Mouse (Mus musculus) lung, embryonic 16.5 days (tissue): ENCODE results near the gene Rbp3. TPM values are rescaled to one million over a fixed set of nuclear protein-coding genes. Genes with fewer than 3 reads are reported as not detected.
A peak's percentile ranks its signal among the peaks of the same experiment; 100 is the strongest.

ENCODE experiments used
- ATAC-seq: fragments of 200-750 bp; cut with Nextera tagmentation; 2 replicates; pipeline ENCODE4 v1.8.0; 2017; ENCODE audit warnings: low read depth, mild to moderate bottlenecking, moderate library complexity
- H3K27ac ChIP-seq: fragments of 300-500 bp; sonication (generic); 2 replicates; pipeline ENCODE4 v1.5.1; 2014; ENCODE audit warnings: mild to moderate bottlenecking, control low read depth, low read length
- H3K27me3 ChIP-seq: fragments of 300-500 bp; sonication (generic); 2 replicates; pipeline ENCODE4 v1.6.1; 2014; ENCODE audit warnings: low read depth, low read length, mixed read lengths; ENCODE audit not compliant: control insufficient read depth, insufficient read depth
- H3K36me3 ChIP-seq: fragments of 300-500 bp; sonication (generic); 2 replicates; pipeline ENCODE4 v1.6.1; 2014; ENCODE audit warnings: low read length; ENCODE audit not compliant: control insufficient read depth, insufficient read depth
- H3K4me1 ChIP-seq: fragments of 300-500 bp; sonication (generic); replicated peaks from 2 replicates; pipeline ENCODE4 v1.6.1; 2014; ENCODE audit warnings: low read length, mixed read lengths; ENCODE audit not compliant: control insufficient read depth, insufficient read depth
- H3K4me2 ChIP-seq: fragments of 300-500 bp; sonication (generic); 2 replicates; pipeline ENCODE4 v1.6.1; 2014; ENCODE audit warnings: low read depth, low read length, control low read depth
- H3K4me3 ChIP-seq: fragments of 300-500 bp; sonication (generic); 2 replicates; pipeline ENCODE4 v1.5.1; 2014; ENCODE audit warnings: mild to moderate bottlenecking, low read length, control low read depth
- H3K9ac ChIP-seq: fragments of 300-500 bp; sonication (generic); 2 replicates; pipeline ENCODE4 v1.6.1; 2014; ENCODE audit warnings: low read length, control low read depth
- H3K9me3 ChIP-seq: fragments of 300-500 bp; sonication (generic); 2 replicates; pipeline ENCODE4 v1.6.1; 2016; ENCODE audit warnings: low read length; ENCODE audit not compliant: control insufficient read depth
- WGBS: fragments of 180-500 bp; shearing (Covaris S2); extraction: QIAGEN DNeasy Blood & Tissue Kit; methylation state at CpG from one replicate; pipeline ENCODE4 v1.1.7; 2014; 5-methylcytosine and 5-hydroxymethylcytosine counted together
- polyA plus RNA-seq: library from polyadenylated mRNA; unstranded; fragments of >200 nt; fragmentation: Nextera tagmentation; extraction: Ambion mirVana; gene quantifications from 2 replicates; pipeline ENCODE4 v1.2.1, GENCODE M21; 2015

Rbp3 gene
- polyA plus RNA-seq, 1 experiment from 2014 or later, result not detected

DNA sequence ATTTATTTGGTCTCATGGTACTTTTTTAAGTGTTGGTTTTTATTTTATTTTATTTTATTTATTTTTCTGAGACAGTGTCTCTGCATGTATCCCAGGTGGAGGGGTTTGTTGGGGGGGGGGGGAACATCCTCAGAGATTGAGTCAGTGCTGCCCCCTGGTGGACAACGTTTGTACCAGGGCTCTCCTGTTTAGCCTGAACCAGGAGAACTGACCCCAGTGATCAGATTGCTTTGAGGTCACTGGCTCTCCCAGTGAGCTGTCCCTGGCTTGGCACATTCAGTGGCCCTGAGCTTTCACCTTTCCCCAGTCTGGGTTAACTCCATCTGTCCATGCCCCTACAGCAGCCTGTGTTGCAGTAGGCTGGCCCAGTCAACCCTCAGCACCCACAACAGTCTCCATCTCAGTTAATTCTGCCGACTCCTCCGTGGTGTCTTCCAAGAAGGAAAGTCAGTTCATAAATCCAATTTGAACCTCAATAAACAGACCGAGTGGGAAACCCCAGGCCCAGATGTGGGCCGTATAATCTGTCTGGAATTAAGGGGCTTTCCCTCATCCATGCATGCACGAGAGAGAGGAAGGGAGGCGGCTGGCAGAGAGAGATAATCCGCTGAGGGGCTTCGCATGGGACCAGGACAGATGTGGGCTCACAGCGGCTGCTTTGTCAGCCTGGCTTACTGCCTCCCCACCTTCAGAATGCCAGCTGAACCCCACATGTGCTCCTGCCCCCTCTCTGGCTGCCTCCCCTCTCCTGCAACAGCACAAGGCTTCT is 20.7 kb upstream of the Rbp3 start:
- Histone ChIP-seq H3K36me3 (no peaks in the 10 kb centered on the region), H3K9ac (no peak overlapping the region), H3K27me3 (peaks cover 26% of the 10 kb centered on the region), H3K4me3 (no peak overlapping the region), H3K4me1 (no peaks in the 10 kb centered on the region), H3K4me2 (no peak overlapping the region), H3K27ac (no peak overlapping the region), H3K9me3 (no peaks in the 10 kb centered on the region)
- WGBS, result 55% methylated on average over 10 of the region's 10 CpGs
- ATAC-seq, result peak; percentile 41; the same call in 1 of the 2 replicates

DNA sequence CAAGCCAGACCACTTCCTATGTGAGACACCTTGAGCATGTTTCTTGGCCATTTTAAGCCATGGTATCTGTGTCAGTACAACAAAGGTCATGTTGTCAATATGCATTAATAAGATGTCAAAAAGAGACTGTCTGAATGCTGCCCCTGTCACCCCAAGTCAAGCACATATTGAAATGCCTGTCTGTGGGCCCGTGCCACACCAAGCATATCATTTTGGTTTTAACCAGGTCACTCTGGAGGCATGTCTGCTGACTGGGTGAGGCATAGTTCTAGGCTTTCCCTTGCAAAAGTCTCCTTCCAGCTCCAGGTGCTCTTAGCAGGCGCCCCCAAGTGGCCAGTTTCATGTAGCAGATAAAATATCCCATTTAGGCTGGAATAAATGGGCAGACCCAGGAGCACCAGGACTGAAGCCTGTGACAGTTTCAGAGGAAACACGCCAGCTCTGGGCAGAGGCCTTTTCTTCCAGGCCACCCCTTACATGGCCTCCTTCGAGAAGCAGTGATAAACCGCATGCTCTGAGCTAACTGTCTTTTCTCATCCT is 20.0 kb upstream of the Rbp3 start:
- ATAC-seq, result no peak; the same call in 1 of the 2 replicates
- Histone ChIP-seq H3K4me2 (no peak overlapping the region), H3K9me3 (no peaks in the 10 kb centered on the region), H3K27me3 (peaks cover 26% of the 10 kb centered on the region), H3K9ac (no peak overlapping the region), H3K4me3 (no peak overlapping the region), H3K4me1 (no peaks in the 10 kb centered on the region), H3K27ac (no peak overlapping the region), H3K36me3 (no peaks in the 10 kb centered on the region)
- 35% methylated on average over 5 of the region's 5 CpGs for WGBS

DNA sequence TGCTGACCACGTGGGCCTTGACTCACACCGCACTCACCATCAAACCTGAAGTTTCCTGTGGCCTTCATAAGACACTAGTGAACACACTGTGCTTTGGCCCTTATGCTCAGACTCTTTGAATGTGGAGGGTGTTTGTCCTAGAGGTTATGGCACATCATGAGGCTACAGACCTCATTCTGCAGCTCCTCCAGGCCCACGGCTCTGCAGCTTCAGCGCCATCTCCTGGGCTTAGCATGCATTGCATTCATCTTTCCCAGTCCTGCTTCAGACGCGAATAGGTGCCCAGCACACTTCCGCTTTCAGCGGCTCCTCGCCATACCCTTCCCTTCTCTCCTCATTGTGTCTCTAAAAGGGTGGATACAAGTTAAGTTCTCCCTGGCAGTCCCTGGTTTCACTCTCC is 14.7 kb upstream of the Rbp3 start:
- Histone ChIP-seq H3K9me3 (no peaks in the 10 kb centered on the region), H3K4me1 (no peaks in the 10 kb centered on the region), H3K27me3 (peaks cover 3% of the 10 kb centered on the region; the same call in 1 of the 2 replicates), H3K4me2 (peak overlapping the region; percentile 33), H3K4me3 (peak overlapping the region; percentile 24; the same call in 1 of the 2 replicates), H3K36me3 (no peaks in the 10 kb centered on the region), H3K27ac (no peak overlapping the region), H3K9ac (0 out of 2 replicates have a peak overlapping the region, but pooled peaks have one; percentile 37)
- WGBS, result 31% methylated on average over 9 of the region's 9 CpGs
- peak; percentile 45; the same call in 1 of the 2 replicates for ATAC-seq

DNA sequence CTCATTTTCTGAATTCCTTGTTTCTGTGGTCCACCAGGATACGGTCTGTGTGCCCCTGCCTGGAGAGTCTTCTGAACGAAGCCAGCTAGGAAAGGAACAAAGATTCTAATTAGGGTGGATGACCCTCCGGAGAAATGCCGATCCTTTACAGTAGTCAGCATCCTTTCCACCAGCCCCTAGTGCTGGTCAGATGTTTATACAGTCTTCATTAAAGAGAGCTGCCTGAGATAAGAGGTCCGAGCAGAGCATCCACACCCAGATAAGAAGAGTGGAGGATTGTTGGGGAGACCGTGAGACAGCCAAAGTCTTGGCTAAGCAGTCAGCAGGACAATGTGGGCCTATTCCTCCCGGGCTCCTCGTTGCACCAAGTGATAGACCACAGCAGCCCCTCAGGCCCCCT is 13.1 kb upstream of the Rbp3 start, which contains the start of gene Gdf2:
Gene Gdf2 (plus strand): TSS at position 301 of the 400 bp plus-strand sequence.
- H3K4me1 ChIP-seq, result no peaks in the 10 kb centered on the region
- no peak for ATAC-seq
- no peak within 1 kb of the TSS for H3K27ac ChIP-seq
- 26% methylated on average over 8 of the region's 8 CpGs for WGBS
- no peak within 1 kb of the TSS for H3K4me2 ChIP-seq
- H3K27me3 ChIP-seq, result no peaks in the 10 kb centered on the region; the same call in 1 of the 2 replicates
- no peaks in the 10 kb centered on the region for H3K36me3 ChIP-seq
- no peaks in the 10 kb centered on the region for H3K9me3 ChIP-seq
- no peak within 1 kb of the TSS for H3K4me3 ChIP-seq
- H3K9ac ChIP-seq, result no peak within 1 kb of the TSS

DNA sequence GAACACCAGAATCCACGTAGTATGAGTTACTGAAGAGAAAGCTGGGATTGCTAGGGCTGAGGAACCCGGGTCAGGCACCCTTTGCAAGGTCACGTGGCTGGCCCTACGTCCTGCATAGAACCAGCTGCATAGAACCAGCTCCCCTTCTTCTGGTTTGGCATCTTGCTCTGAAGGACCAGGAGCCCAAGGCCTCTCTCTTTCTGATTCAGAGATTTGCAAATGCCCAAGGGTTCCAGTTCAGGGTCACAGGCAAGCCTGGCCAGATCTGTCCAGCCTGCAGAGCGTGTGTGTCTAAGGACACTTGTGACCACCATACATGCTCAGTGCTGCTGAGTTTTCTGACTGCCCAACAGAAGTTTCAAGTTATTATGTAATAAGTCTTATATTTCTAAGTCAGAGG is 11.6 kb upstream of the Rbp3 start:
- no peak overlapping the region for H3K27ac ChIP-seq
- WGBS, result 58% methylated on average over 5 of the region's 5 CpGs
- no peak overlapping the region for H3K4me2 ChIP-seq
- H3K4me3 ChIP-seq, result no peak overlapping the region
- H3K36me3 ChIP-seq, result no peaks in the 10 kb centered on the region
- no peaks in the 10 kb centered on the region for H3K4me1 ChIP-seq
- H3K27me3 ChIP-seq, result no peaks in the 10 kb centered on the region
- H3K9me3 ChIP-seq, result no peaks in the 10 kb centered on the region
- no peak overlapping the region for H3K9ac ChIP-seq
- no peak for ATAC-seq

DNA sequence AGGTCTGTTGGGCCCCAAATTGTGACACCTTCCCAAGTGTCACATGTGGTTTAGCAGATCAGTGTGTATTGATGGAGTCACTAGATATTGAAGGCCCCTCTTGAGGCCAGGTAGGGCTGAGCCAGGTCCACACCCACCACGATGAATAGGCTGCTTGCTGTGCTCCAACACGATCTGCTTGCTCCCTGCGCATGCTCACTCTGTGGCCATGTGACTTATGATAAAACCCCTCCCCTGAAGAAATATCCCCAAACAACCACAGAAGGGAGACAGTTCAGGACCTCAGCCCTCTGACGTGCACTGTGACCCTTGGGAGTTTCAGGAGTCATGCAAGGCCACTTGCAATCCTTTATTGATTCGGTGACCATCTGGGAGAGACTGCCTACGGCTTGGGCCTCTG is 7.7 kb upstream of the Rbp3 start:
- Histone ChIP-seq H3K4me2 (no peak overlapping the region), H3K4me1 (no peaks in the 10 kb centered on the region), H3K27me3 (no peaks in the 10 kb centered on the region), H3K9ac (no peak overlapping the region), H3K36me3 (no peaks in the 10 kb centered on the region), H3K9me3 (no peaks in the 10 kb centered on the region), H3K27ac (no peak overlapping the region), H3K4me3 (no peak overlapping the region)
- 62% methylated on average over 6 of the region's 6 CpGs for WGBS
- ATAC-seq, result no peak

DNA sequence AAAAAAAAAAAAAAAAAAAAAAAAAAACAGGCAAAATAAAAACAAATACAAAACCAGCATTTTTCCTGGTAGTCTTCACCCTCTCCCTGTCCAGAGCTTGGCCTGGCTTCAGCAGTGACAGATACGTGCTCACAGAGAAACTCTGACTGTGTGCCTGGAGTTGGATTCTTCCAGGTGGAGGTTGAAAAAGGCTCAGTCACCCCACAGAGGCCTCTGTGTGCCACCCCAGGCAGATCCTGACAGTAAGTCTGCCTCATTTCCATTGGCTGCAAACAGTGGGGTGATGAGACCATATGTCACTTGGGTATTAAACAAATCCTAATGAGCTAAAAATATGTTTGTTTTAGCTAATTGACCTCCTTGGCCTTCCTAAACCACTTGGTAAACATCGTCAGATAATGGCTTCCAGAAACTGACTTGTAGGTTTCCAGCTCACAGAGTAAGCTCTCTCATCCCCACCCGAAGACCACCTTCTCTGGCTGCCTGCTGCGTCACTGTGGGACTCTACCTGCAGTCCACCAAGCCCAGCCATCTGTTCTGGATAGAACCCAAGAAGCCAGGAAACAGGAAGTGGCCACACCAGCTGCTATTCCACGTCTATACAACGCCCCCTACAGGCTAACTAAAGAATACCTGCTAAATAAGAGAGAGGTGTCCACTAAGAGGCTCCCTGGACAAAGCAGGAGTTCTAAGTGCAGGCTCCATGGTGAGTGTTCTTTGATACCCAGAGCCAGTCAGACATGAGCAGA is 1.4 kb upstream of the Rbp3 start:
- Histone ChIP-seq H3K9me3 (no peaks in the 10 kb centered on the region), H3K27ac (no peak overlapping the region), H3K27me3 (no peaks in the 10 kb centered on the region), H3K4me1 (no peaks in the 10 kb centered on the region), H3K4me3 (no peak overlapping the region), H3K36me3 (no peaks in the 10 kb centered on the region), H3K4me2 (no peak overlapping the region), H3K9ac (no peak overlapping the region)
- 32% methylated on average over 6 of the region's 6 CpGs for WGBS
- ATAC-seq, result no peak

DNA sequence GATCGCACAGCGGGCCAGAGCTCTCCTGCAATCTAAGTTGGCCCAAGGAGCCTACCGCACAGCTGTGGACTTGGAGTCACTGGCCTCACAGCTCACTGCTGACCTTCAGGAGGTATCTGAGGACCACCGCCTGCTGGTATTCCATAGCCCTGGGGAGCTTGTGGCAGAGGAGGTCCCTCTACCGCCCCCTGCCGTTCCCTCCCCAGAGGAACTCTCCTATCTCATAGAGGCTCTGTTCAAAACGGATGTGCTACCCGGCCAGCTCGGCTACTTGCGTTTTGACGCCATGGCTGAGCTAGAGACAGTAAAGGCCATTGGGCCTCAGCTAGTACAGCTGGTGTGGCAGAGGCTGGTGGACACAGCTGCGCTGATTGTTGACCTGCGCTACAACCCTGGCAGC is 2.3 kb downstream of the Rbp3 start:
- WGBS, result 63% methylated on average over 13 of the region's 13 CpGs
- Histone ChIP-seq H3K4me3 (no peak overlapping the region), H3K27me3 (no peaks in the 10 kb centered on the region), H3K36me3 (no peaks in the 10 kb centered on the region), H3K9ac (no peak overlapping the region), H3K9me3 (no peaks in the 10 kb centered on the region), H3K4me2 (no peak overlapping the region), H3K4me1 (no peaks in the 10 kb centered on the region), H3K27ac (no peak overlapping the region)
- no peak for ATAC-seq

DNA sequence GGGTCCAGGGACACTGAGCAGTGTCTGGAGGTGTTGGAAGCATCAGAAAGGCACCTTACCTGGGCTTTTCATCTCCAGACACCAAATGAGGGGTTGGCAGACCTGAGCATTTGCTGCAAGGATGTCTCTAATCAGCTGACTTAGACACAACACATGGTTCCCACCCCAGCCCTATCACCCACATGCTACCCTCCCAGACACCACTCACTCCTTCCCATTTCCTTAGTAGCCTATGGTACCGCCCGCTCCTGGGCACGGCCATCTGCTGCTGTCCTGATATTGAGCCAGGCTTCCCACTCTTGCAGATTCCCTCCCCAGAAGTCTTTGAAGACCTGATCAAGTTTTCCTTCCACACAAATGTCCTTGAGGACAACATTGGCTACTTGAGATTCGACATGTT is 4.4 kb downstream of the Rbp3 start:
- Histone ChIP-seq H3K27me3 (no peaks in the 10 kb centered on the region), H3K9me3 (no peaks in the 10 kb centered on the region), H3K9ac (no peak overlapping the region), H3K36me3 (no peaks in the 10 kb centered on the region), H3K4me2 (no peak overlapping the region), H3K4me3 (no peak overlapping the region), H3K4me1 (no peaks in the 10 kb centered on the region), H3K27ac (no peak overlapping the region)
- ATAC-seq, result no peak
- WGBS, result 71% methylated on average over 4 of the region's 4 CpGs
